Mouse (Mus musculus): ENCODE results near the gene Zmynd8. TPM values are rescaled to one million over a fixed set of nuclear protein-coding genes. Genes with fewer than 3 reads are reported as not detected.

Zmynd8 gene
- total and polyA plus RNA-seq, 3 experiments: 30.3 to 89.2 (median 41.6) TPM

DNA sequence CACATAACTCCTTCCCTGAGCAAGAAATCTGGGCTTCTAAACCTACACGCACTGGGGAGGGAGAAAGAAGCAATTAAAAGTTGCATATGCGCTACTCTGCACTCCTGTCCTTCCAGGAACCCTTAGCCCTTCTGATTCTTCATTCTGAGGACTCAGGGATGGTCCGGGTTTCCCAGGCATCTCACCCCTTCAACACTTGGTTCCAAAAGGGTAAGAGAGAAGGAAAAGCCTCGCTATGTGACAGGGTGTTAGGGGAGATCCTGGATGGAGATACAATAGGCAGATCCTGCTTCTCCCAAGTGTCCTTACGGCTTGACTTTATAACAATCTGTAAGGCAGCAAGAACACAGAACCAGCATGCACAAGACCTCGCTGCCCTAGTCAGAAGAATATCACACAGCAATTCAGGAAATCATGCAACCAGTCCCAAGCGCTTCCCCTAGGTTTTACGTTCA lies 19.9 kb downstream of the Zmynd8 start:
- Histone ChIP-seq H3K27me3 (ENCODE audit: control insufficient read depth in 1 of 2, insufficient read depth in 2 of 2, low read length in 2 of 2) (no peaks in the 10 kb centered on the region), H3K4me3 (ENCODE audit: control insufficient read depth in 1 of 2, insufficient read depth in 1 of 2, low read depth in 2 of 2, low read length in 2 of 2) (no peak overlapping the region), H3K79me2 (ENCODE audit: control insufficient read depth, insufficient read depth, low read length, poor library complexity) (peaks cover 79% of the 10 kb centered on the region), H3K4me1 (ENCODE audit: control insufficient read depth in 1 of 2, insufficient read depth in 2 of 2, low read length in 2 of 2) (peaks cover 6 to 22% of the 10 kb centered on the region in 2 experiments), H3K9ac (ENCODE audit: control insufficient read depth, low read depth, low read length, poor library complexity, severe bottlenecking) (no peak overlapping the region), H3K36me3 (ENCODE audit: control insufficient read depth in 1 of 2, insufficient read depth in 2 of 2, low read length in 2 of 2) (peaks cover 14 to 29% of the 10 kb centered on the region in 2 experiments), H3K9me3 (replicated peaks; ENCODE audit: insufficient read depth, low read length) (no peaks in the 10 kb centered on the region), H3K27ac (ENCODE audit: control insufficient read depth, low read depth, low read length) (no peak overlapping the region)
- DNase-seq (ENCODE audit: low read depth, low spot score): no peak
- TF ChIP-seq MEF2A (IDR thresholded peaks at IDR 0.05; ENCODE audit: extremely low read depth, insufficient replicate concordance, low read depth, low read length, poor library complexity, severe bottlenecking) (no peak), MYB (IDR thresholded peaks at IDR 0.05; ENCODE audit: low read depth, low read length) (no peak), GATA1 (IDR thresholded peaks at IDR 0.05; ENCODE audit: low read depth, low read length) (no peak), CTCF (IDR thresholded peaks at IDR 0.05 in 2 of 3, conservative IDR thresholded peaks at IDR 0.05 in 1 of 3; ENCODE audit: control insufficient read depth in 1 of 3, insufficient read depth in 1 of 3, low read depth in 2 of 3, low read length in 3 of 3, poor library complexity in 1 of 3, severe bottlenecking in 1 of 3) (no peak)

GRCm38 (mm10) chr2:165878021-165878585 lies 20.7 kb downstream of the Zmynd8 start:
- H3K27me3 ChIP-seq (ENCODE audit: control insufficient read depth in 1 of 2, insufficient read depth in 2 of 2, low read length in 2 of 2): no peaks in the 10 kb centered on the region
- peaks cover 78% of the 10 kb centered on the region for H3K79me2 ChIP-seq (ENCODE audit: control insufficient read depth, insufficient read depth, low read length, poor library complexity)
- TF ChIP-seq MYC (IDR thresholded peaks at IDR 0.05; ENCODE audit: low read depth, low read length) (no peak), RCOR1 (IDR thresholded peaks at IDR 0.05; ENCODE audit: low read depth, low read length) (no peak), GABPA (IDR thresholded peaks at IDR 0.05; ENCODE audit: low read depth, low read length) (no peak), NRF1 (IDR thresholded peaks at IDR 0.05; ENCODE audit: insufficient read depth, low read depth, low read length, poor library complexity, severe bottlenecking) (no peak), EP300 (IDR thresholded peaks at IDR 0.05; ENCODE audit: low read depth in 1 of 2, low read length in 2 of 2) (no peak), TAL1 (IDR thresholded peaks at IDR 0.05; ENCODE audit: low read length) (no peak), CHD2 (IDR thresholded peaks at IDR 0.05; ENCODE audit: low read length) (no peak), MXI1 (IDR thresholded peaks at IDR 0.05; ENCODE audit: low read depth, low read length) (no peak), SIN3A (IDR thresholded peaks at IDR 0.05; ENCODE audit: low read length) (no peak), ZC3H11A (IDR thresholded peaks at IDR 0.05; ENCODE audit: low read depth, low read length) (no peak)
- peaks cover 16 to 22% of the 10 kb centered on the region in 2 experiments for H3K36me3 ChIP-seq (ENCODE audit: control insufficient read depth in 1 of 2, insufficient read depth in 2 of 2, low read length in 2 of 2)
- DNase-seq (ENCODE audit: low read depth, low spot score): no peak
- no peak overlapping the region for H3K27ac ChIP-seq (ENCODE audit: control insufficient read depth, low read depth, low read length)
- no peak overlapping the region for H3K4me3 ChIP-seq (ENCODE audit: control insufficient read depth in 1 of 2, insufficient read depth in 1 of 2, low read depth in 2 of 2, low read length in 2 of 2)
- H3K9ac ChIP-seq (ENCODE audit: control insufficient read depth, low read depth, low read length, poor library complexity, severe bottlenecking): no peak overlapping the region
- no peaks in the 10 kb centered on the region for H3K9me3 ChIP-seq (replicated peaks; ENCODE audit: insufficient read depth, low read length)
- H3K4me1 ChIP-seq (ENCODE audit: control insufficient read depth in 1 of 2, insufficient read depth in 2 of 2, low read length in 2 of 2): peaks cover 2 to 18% of the 10 kb centered on the region in 2 experiments

- Histone ChIP-seq H3K9me3 (replicated peaks; ENCODE audit: insufficient read depth, low read length) (no peaks in the 10 kb centered on the region), H3K79me2 (ENCODE audit: control insufficient read depth, insufficient read depth, low read length, poor library complexity) (peaks cover 72% of the 10 kb centered on the region), H3K36me3 (ENCODE audit: control insufficient read depth in 1 of 2, insufficient read depth in 2 of 2, low read length in 2 of 2) (peaks cover 13 to 16% of the 10 kb centered on the region in 2 experiments), H3K9ac (ENCODE audit: control insufficient read depth, low read depth, low read length, poor library complexity, severe bottlenecking) (no peak overlapping the region), H3K4me1 (ENCODE audit: control insufficient read depth in 1 of 2, insufficient read depth in 2 of 2, low read length in 2 of 2) (peaks cover 2 to 9% of the 10 kb centered on the region in 2 experiments), H3K27me3 (ENCODE audit: control insufficient read depth in 1 of 2, insufficient read depth in 2 of 2, low read length in 2 of 2) (no peaks in the 10 kb centered on the region), H3K27ac (ENCODE audit: control insufficient read depth, low read depth, low read length) (no peak overlapping the region), H3K4me3 (ENCODE audit: control insufficient read depth in 1 of 2, insufficient read depth in 1 of 2, low read depth in 2 of 2, low read length in 2 of 2) (no peak overlapping the region)
- DNase-seq (ENCODE audit: low read depth, low spot score): no peak
- TF ChIP-seq ZKSCAN1 (IDR thresholded peaks at IDR 0.05; ENCODE audit: low read depth, low read length): no peak
Measured at GRCm38 (mm10) chr2:165877180-165877579, 21.6 kb downstream of the Zmynd8 start.

Data from MEL (cell line).